Mouse (Mus musculus): Measurements from ENCODE around the gene Tiprl. TPM values are rescaled to one million over a fixed set of nuclear protein-coding genes. Genes with fewer than 3 reads are reported as not detected.

Tiprl gene
- 33.9 and 44.5 TPM in 2 replicates for total RNA-seq (2017)

DNA sequence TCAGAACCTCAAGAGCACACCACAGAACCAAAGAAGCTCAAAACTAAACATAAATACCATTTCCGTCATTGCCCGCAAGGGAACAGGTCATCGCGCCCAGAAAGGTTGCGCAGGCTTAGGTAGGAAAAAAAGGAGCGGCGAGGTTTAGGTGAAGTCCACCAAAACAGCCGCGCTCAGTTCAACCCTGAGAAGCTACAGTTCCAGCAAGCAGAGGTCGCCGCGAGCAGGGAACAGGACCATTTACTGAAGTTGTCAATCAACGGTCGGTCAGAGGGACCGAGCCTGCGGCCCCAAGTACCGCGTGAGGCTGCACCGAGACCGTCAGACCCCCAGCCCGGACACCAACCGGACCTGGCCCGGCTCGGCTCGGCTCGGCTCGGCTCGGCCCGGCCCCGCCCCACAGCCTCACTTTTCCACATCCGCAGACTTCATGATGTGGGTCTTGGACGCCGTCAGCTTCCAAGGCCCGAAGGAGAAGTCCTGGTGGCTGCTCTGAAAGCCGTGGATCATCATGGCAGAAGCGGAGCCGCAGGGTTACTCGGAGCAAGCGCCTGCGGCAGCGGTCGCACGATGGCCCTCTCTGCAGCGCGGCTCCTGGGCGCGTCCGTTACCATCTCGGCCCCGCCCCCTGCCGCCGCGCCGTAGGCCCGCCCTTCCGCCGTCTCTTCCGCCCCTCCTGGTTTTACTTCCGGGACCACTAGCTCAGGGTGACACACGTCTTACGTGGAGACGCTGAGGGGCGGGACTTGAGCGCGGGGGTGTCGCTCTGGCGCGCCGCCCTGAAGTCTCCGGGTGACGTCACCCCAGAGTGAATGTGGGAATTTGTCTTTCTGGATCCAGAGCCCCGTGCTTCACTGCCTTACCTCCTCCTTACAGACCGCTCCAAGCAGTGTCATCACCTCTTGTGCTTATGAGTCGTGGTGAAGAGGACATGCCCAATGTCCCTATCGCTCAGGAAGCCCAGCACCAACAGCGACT, at the start of gene Tiprl:
TSS of gene Tiprl (minus strand) at position 676 of the 978 bp plus-strand sequence.
- ATAC-seq (ENCODE audit: extremely low read depth, insufficient number of reproducible peaks, low FRiP score, poor library complexity, severe bottlenecking) = peak; percentile 100

GRCm38 (mm10) chr1:165284096-165284495, 47.3 kb upstream of the Tiprl start:
- ATAC-seq (ENCODE audit: extremely low read depth, insufficient number of reproducible peaks, low FRiP score, poor library complexity, severe bottlenecking) = no peak

GRCm38 (mm10) chr1:165282967-165283345, 46.2 kb upstream of the Tiprl start:
- no peak for ATAC-seq (ENCODE audit: extremely low read depth, insufficient number of reproducible peaks, low FRiP score, poor library complexity, severe bottlenecking)

DNA sequence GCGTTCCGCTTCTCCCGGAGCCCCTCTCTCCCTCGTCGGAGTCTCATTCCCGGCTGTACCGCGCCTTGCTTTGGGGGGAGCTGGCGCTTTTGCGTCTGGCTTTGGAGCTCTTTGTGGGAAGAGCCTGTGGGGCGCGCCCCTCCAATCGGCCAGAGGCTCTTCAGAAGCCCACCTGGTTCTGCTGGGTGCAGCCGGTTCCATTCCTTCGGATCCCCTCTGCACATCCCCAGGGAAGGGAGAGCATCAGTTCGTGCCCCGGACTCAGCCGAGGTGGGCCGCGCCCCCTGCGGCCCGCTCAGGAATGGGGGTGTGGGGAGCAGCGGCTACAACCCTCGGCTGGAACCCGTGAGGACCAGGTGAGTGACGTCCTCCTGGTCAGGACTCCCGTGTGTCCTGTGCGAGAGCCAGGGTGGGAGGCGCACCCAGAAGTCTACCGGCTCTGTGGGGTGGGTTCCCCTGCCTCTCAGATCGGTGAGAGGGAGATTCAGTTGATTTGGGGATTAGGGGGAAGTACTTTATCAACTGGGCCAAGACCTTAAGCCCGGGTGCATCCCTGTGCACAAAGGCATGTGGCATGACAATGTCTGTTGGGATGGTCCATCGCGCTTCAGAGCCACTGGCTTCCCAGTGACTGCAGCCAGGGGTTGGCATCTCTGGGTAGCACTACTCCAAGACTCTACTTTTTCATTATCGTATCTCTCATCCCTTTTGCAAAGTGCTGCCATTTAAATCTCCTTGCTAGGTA, 45.6 kb upstream of the Tiprl start:
- no peak for ATAC-seq (ENCODE audit: extremely low read depth, insufficient number of reproducible peaks, low FRiP score, poor library complexity, severe bottlenecking)

GRCm38 (mm10) chr1:165281351-165282221, 44.8 kb upstream of the Tiprl start:
- no peak for ATAC-seq (ENCODE audit: extremely low read depth, insufficient number of reproducible peaks, low FRiP score, poor library complexity, severe bottlenecking)

DNA sequence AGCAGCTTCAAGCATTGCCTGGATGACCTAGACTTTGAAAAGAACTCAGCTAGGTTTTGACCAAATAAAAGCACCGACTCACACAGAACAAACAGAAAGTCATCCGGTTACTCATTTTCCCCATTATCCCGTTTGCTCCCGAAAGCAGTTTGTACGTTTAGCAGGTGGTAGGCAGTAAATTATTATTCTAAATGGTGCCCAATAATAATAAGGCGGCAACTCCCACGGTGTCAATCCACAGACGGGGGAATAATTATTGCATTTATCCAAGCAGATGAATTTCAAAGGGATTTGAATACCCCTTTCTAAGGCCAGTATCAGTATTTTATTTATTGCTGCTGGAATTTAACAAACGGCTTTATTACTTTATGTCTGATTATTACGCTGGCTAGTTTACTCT, 43.9 kb upstream of the Tiprl start:
- ATAC-seq (ENCODE audit: extremely low read depth, insufficient number of reproducible peaks, low FRiP score, poor library complexity, severe bottlenecking) = no peak

- ATAC-seq (ENCODE audit: extremely low read depth, insufficient number of reproducible peaks, low FRiP score, poor library complexity, severe bottlenecking) = no peak
Observed at GRCm38 (mm10) chr1:165274946-165275345, 38.1 kb upstream of the Tiprl start.

DNA sequence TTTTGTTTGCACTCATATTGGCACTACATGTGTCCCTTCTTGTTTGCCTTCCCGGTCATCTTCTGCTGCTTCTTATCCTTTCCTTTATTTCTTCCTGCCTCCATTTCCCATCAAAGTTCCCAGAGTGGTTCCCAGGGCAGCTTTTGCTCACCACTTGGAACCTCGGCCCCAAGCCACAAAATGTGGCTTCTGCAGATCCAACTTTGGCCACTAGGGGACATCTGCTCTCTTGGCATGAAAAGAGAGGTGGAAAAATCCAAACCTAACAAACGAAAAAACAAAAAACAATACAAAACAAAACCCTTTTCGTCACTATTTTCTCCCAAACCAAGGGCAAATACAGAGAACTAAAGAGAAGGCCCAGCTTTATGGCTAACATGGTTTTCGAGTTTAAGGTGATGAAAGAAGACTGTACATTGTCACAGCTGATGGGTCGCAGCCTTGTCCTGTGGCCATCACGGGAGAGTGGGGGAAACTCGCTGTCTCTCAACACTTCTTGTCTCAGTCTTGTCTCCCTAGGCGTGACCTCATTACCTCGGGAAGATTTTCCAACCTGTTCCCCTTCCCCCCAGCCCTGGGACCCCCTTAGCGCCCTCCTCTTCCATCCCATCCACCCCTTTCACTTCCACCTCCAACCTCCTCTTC, 15.4 kb upstream of the Tiprl start:
- ATAC-seq (ENCODE audit: extremely low read depth, insufficient number of reproducible peaks, low FRiP score, poor library complexity, severe bottlenecking) = peak; percentile 55; the same call in 1 of the 2 replicates

DNA sequence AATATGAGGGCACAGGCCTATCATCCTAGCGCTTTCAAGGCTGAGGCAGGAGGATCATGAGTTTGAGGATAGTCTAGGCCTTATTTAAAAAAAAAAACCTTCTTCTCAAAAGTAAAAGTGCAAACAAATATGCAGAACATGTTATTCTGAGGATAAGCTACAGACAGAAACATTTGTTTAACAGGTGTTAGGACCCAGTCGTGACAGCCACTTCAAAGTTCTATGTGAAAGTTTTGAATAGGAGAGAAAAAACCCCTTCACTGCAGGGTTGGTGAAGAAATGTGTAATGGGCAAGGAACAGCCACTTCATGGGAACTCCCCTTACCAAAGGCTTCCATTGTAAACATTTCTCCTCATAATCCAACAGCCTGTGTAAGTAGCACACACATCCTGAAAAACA, 13.8 kb upstream of the Tiprl start:
- ATAC-seq (ENCODE audit: extremely low read depth, insufficient number of reproducible peaks, low FRiP score, poor library complexity, severe bottlenecking) = no peak

DNA sequence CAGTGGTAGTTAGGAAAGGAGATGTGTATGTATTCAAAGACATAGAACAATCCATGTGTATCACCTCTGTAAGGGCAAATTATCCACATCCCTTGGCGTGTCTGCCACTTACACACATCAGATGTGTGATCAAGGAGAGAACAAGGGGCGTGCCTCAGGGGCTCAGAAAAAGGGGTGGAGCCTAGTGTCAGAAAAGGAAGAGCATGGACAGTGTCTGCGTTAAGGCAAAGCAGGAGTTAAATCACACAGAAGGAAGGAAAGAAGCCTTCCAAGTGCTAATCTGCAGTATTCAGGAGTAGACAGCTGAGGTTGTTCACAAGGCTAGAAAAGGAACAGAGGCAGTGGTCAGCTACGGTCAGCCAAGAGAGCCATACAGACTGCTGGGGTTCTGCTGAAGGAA, 12.0 kb upstream of the Tiprl start:
- ATAC-seq (ENCODE audit: extremely low read depth, insufficient number of reproducible peaks, low FRiP score, poor library complexity, severe bottlenecking) = no peak

DNA sequence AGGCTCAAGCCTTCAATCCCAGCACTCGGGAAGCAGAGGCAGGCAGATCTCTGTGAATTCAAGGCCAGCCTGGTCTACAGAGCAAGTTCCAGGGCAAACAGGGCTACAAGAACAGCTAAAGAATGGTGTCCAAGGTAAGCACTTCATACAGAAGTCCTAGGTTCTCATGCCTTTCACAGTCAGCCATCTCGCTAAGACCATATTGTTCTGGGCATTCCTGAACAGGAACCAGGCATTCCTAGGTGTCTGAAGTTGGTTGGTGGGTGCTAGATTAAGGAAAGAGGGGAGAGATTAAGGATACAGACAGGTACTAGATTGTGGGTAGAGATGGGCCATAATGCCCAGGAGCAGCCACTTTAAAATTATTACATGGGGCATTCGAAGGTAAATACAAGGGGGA, 11.0 kb upstream of the Tiprl start:
- no peak for ATAC-seq (ENCODE audit: extremely low read depth, insufficient number of reproducible peaks, low FRiP score, poor library complexity, severe bottlenecking)

GRCm38 (mm10) chr1:165247085-165247484, 10.3 kb upstream of the Tiprl start:
- no peak for ATAC-seq (ENCODE audit: extremely low read depth, insufficient number of reproducible peaks, low FRiP score, poor library complexity, severe bottlenecking)

DNA sequence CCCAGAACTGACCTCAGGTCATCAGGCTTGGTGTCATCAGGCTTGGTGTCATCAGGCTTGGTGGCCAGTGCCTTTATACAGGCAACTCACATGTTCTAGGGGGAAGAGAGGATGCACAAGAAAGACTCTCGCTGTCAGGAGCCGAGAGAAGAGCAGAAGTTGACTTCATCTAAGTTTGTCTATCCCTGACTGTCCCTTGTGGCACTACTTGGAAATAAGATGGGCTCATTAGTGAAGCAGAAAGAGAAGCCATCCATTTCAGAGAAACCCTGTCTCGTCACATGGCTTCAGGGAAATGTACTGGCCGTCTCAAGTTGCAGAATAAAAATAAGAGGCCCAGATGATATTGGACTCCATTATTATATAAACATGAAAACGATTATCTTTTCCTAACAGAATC, 9.8 kb upstream of the Tiprl start:
- ATAC-seq (ENCODE audit: extremely low read depth, insufficient number of reproducible peaks, low FRiP score, poor library complexity, severe bottlenecking) = no peak

GRCm38 (mm10) chr1:165235846-165236245, 950 bp downstream of the Tiprl start:
- ATAC-seq (ENCODE audit: extremely low read depth, insufficient number of reproducible peaks, low FRiP score, poor library complexity, severe bottlenecking) = no peak

- ATAC-seq (ENCODE audit: extremely low read depth, insufficient number of reproducible peaks, low FRiP score, poor library complexity, severe bottlenecking) = no peak
Observed at GRCm38 (mm10) chr1:165233806-165234205, 3.0 kb downstream of the Tiprl start.

GRCm38 (mm10) chr1:165230691-165231090, 6.1 kb downstream of the Tiprl start:
- no peak for ATAC-seq (ENCODE audit: extremely low read depth, insufficient number of reproducible peaks, low FRiP score, poor library complexity, severe bottlenecking)

DNA sequence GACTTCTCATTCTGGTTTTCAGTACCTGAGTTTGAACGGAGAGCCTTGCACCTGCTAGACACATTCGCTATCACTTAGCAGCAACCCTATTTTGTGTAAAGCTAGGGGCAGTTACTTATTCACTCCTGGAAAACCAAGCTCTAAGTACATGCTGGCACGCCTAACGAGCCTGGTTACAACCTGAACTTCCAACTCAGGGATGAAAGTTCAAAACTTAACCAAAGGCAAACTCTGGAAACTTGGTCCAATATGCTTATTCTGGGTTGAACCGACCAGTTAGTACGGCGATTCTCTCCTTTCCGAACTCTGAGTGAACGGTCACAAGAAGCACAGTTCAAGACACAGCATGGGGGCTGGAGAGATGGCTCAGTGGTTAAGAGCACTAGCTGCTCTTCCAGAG, 7.2 kb downstream of the Tiprl start:
- no peak for ATAC-seq (ENCODE audit: extremely low read depth, insufficient number of reproducible peaks, low FRiP score, poor library complexity, severe bottlenecking)

DNA sequence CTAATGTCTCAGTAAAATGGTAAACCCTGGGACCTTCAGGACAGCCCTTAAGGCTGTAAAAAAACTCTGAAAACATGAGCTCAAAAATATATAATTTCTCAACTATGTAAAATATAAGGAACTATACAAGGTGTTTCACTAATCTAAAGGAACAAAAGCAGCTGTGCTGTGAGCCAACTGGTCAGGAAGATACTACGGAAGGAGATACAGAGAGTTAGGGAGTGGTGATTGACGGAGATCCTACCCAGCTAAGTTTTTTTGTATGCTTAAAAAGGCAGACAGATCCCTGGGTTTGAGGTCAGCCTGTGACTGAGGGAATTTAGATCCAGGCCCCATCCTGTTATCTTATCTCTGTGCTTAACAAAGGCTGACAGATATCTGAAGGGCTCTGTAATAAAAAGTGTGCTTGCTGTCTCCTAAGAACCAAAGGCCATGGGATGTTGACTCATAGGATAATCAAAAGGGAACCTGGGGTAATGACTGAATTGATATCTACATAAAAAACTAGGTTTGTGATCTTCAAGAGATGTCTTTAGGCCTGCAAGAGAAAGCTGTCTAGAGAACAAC, 19.7 kb downstream of the Tiprl start:
- ATAC-seq (ENCODE audit: extremely low read depth, insufficient number of reproducible peaks, low FRiP score, poor library complexity, severe bottlenecking) = no peak
